Mouse (Mus musculus) embryonic stem cell, embryonic (primary cell): Measurements from ENCODE around the gene Hba-a1.
"Not testable (repeated sequence)": the region's sequence is repeated elsewhere in the genome, so short reads cannot be mapped to it uniquely, and the experiment has no call there.

Source experiments
- CTCF ChIA-PET, 4 experiments: fragments of 300-600 bp in 2 of 4; fragments of 350-600 bp in 2 of 4; sonication (Branson Sonifier 250); formaldehyde crosslinking; loops; one replicate each; lab custom pipeline; 2022; ENCODE audit warnings: inconsistent platforms in 2 of 4; lab: Charles Lee
- POLR2A ChIA-PET, 4 experiments: fragments of 300-600 bp in 2 of 4; fragments of 350-600 bp in 2 of 4; sonication (Branson Sonifier 250); formaldehyde crosslinking; loops; one replicate each; lab custom pipeline; 2022; ENCODE audit warnings: antibody characterized with exemption in 4 of 4, inconsistent platforms in 1 of 4; lab: Charles Lee

Hba-a1 gene

DNA sequence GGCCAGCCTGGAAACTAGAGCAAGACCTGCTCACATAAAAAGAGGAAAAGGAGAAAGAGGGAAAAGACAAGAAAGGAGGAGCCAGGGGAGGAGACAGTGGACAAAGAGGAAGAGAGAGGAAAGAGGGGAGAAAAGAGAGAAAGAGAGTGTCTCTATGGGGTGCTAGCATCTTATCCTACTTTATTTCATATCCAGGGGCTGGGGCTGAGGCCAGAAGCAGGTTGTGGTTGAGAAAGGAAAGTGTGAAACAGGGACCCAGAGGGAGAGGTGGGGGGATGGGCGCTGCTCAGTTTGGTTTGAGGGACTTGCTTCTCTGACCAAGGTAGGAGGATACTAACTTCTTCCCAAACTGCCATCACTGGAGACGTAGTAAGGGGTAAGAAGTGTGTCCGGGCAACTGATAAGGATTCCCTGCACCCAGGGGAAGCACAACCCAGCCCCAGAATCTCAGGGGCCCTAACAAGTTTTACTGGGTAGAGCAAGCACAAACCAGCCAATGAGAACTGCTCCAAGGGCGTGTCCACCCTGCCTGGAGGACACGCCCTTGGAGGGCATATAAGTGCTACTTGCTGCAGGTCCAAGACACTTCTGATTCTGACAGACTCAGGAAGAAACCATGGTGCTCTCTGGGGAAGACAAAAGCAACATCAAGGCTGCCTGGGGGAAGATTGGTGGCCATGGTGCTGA, at the start of gene Hba-a1:
Hba-a1 (plus strand) TSS at position 421 of the 687 bp plus-strand sequence.
- POLR2A ChIA-PET: not testable (repeated sequence)

DNA sequence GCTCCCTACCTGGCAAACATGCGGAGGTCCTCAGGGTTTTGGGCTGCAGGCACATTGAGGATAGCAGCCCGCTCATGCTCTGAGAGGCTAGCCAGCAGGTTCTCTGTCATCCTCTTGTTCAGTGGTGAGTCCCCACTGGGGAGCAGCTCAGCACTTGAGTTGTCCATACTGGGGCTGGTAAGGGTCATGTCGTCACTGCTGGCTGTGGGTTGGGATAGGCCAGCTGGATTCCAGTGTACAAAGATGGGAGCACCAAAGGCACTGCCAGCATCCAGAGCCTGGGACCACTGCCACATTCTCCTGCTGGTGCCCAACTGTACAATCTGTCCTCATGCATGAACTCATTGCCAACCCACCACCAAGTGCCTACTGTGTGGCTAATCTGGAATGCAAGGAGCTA, 49.4 kb upstream of the Hba-a1 start:
- CTCF ChIA-PET: interaction anchor here (1.1 to 1.6 kb wide), 6 partner anchors 13 to 87 kb away, joined by 3 to 4 read pairs (median 3); no protein-coding TSS in a partner anchor
- POLR2A ChIA-PET: interaction anchor here in 2 of 4 experiments (1.0 to 10.1 kb wide), 3 partner anchors 12 to 29 kb away, joined by 3 to 108 read pairs (median 11); partner anchors contain the start of genes Rhbdf1 (in 1 of the 2) and Snrnp25 (in 1 of the 2)

More for the DNA sequence above, at the start of gene Hba-a1:
- CTCF ChIA-PET: not testable (repeated sequence)

DNA sequence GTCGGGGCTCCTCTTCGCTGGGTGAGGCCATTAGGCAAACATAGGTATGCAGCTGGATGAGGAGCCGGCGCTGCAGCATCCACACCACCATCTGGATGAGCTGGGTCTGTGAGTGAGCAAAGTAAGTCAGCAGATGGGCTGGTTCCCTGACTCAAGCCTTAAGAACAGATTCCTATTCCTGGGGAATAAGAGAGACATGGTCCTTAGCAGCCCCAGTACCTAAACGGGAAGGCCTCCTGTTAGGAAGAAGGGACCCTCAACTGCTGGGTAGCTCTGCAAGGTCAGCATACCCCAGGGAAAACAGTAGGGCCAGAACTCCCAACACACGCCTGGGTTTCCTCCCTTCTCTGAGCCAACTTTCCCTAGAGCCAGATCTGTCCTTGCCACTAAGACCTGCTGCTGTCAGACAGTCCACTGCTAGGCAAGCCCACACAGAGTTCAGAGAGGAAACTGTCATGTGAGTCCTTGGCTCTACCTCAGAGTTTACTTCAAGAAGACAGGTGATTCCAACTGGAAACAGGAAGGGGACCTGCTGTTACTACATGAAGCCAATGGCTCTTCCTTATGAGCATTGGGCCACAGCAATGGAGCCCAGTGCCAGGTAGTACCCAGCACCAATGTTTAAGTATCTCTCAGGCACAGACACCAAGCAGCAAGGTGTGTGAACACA, 48.4 kb upstream of the Hba-a1 start:
- CTCF ChIA-PET: interaction anchor here in 3 of 4 experiments (0.5 to 1.6 kb wide), 9 partner anchors 11 to 86 kb away, joined by 3 to 4 read pairs (median 3); partner anchors contain the start of gene Hbq1b (in 1 of the 3)
- POLR2A ChIA-PET: interaction anchor here in 2 of 4 experiments (0.6 to 10.1 kb wide), 3 partner anchors 11 to 17 kb away, joined by 3 to 108 read pairs (median 5); partner anchors contain the start of gene Rhbdf1 (in 1 of the 2)

DNA sequence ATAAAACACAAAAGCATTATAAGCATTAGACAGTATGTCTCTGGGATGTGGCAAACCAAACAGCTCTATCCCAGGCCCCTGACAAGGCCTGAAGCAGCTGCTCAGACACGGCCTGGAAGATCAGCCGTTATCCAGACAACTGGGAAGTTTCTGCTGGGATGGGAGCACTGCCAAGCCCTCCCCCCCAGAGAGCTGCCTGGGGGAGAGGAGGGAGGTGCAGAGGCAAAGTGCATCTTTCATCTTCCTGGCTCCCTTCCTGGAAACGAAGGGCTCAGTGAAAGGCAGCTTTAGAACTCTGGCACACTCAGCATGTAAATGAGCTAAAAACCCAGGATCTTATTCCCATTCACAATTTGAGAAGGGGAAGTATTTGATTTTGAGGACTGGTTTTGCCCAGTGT, 47.7 kb upstream of the Hba-a1 start:
- CTCF ChIA-PET: interaction anchor here in 3 of 4 experiments (0.6 to 4.0 kb wide), 10 partner anchors 11 to 108 kb away, joined by 3 to 32 read pairs (median 4); partner anchors contain the start of gene Hbq1b (in 1 of the 3)
- POLR2A ChIA-PET: interaction anchor here in 2 of 4 experiments (0.7 to 10.1 kb wide), 4 partner anchors 11 to 16 kb away, joined by 3 to 108 read pairs (median 5); partner anchors contain the start of gene Rhbdf1 (in 1 of the 2)

DNA sequence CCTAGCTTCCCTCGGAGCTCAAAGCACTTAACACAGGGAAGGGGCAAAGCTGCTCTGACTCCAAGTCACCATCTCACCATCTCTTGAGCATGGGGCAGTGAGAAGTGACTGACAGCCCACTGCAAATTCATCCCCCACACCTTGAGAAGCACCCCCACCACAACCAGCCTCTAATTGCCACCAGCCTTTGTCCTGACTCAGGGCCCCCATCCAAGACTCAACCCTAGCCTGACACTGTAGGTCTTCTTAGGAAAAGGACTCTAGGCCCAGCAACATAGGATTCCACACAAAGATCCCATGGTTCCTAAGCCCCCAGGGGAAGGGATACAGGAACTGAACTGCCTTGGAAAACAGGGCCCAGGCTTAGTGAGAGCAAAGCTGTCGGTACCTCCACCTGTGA, 47.2 kb upstream of the Hba-a1 start:
- CTCF ChIA-PET: interaction anchor here (0.6 to 4.0 kb wide), 16 partner anchors 7 to 108 kb away, joined by 3 to 32 read pairs (median 6); partner anchors contain the start of gene Hbq1b (in 1 of the 4)
- POLR2A ChIA-PET: interaction anchor here in 2 of 4 experiments (0.7 to 10.1 kb wide), 5 partner anchors 10 to 31 kb away, joined by 3 to 108 read pairs (median 5); partner anchors contain the start of genes Rhbdf1 (in 1 of the 2) and Snrnp25 (in 1 of the 2)

DNA sequence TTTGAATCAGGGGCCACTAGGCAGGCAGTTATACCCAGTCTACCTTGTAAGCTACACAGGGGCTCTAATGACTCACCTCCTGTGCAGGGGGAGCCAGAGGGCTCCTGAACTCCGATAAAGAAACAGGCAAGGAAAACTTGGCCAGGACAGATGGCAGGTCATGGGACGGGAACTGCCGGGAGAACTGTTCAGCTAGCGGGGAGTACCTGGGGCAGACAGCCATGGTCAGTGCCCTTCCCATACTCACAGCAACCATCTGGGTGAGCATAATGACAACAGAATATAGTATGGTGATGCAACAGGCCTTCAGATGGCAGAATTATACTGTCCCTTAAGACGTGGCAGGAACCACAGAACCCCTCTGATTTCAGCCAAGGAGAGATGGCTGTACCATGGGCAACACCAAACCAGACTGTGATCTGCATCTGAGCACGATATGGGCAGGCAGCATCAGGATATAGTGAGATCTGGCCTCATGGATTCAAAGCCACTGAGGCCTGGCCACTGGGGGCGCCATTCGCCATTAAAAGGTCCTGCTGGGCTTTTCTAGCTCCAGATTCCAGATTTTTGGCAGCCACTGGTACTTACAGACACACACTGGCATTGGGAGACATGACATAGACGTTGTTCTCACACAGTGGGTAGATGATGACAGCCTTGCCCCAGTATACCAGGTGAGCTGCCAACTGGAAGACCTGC, 46.5 kb upstream of the Hba-a1 start:
- ChIA-PET POLR2A (interaction anchor here in 3 of 4 experiments (0.7 to 10.1 kb wide), 10 partner anchors 8 to 32 kb away, joined by 3 to 108 read pairs (median 4); partner anchors contain the start of genes Mpg (in 2 of the 3), Nprl3 (in 1 of the 3), Rhbdf1 (in 1 of the 3) and Snrnp25 (in 1 of the 3)), CTCF (interaction anchor here (0.5 to 4.0 kb wide), 40 partner anchors 8 to 316 kb away, joined by 3 to 36 read pairs (median 4); partner anchors contain the start of genes Hbq1a (in 1 of the 4), Hbq1b (in 1 of the 4), Rhbdf1 (in 1 of the 4) and Snrnp25 (in 1 of the 4))

GRCm38 (mm10) chr11:32237411-32237795, 45.9 kb upstream of the Hba-a1 start:
- ChIA-PET POLR2A (interaction anchor here in 3 of 4 experiments (0.7 to 10.1 kb wide), 9 partner anchors 9 to 32 kb away, joined by 3 to 108 read pairs (median 4); partner anchors contain the start of genes Mpg (in 2 of the 3), Nprl3 (in 1 of the 3), Rhbdf1 (in 1 of the 3) and Snrnp25 (in 1 of the 3)), CTCF (interaction anchor here (0.5 to 4.0 kb wide), 36 partner anchors 8 to 315 kb away, joined by 3 to 36 read pairs (median 4); partner anchors contain the start of genes Hbq1a (in 1 of the 4), Hbq1b (in 1 of the 4), Rhbdf1 (in 1 of the 4) and Snrnp25 (in 1 of the 4))

DNA sequence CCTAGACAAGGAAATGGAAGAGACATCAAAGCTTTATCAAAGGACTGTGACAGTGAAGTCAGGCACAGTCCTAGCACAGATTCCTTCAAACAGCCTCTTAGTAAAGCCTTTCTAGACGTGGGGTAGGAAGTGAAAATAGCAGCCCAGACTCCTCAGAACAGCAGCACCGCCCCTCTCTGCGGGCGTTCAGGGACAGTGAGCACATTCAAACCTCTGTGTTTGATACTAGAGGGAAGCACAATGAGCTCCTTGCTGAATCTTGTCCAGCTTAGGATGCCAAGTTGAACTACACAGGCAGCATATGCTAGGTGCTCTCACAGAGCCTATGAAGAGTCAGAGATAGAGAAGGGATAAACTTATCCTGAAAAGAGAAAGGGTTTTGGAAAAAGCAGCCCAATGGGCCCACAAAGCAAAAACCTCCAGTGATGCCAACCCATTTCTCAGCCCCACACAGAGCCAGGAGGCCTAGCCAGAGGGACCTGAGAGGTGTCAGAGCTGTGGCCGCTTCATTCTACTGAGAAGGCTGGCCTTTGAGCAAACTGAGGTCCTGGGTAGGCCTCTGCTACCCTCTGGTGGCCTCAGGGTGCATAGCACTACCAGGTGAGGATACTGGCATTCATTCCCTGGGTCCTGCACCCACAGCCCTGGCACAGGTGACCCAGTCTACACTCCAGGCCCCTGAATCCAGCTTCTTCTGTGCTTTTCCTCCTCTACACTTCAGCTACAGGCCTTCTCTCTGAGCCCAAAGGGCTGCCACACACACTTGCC, 45.0 kb upstream of the Hba-a1 start:
- ChIA-PET CTCF (interaction anchor here (0.5 to 4.0 kb wide), 29 partner anchors 8 to 87 kb away, joined by 3 to 36 read pairs (median 4); partner anchors contain the start of genes Hbq1b (in 2 of the 4), Snrnp25 (in 2 of the 4) and Rhbdf1 (in 1 of the 4)), POLR2A (interaction anchor here in 3 of 4 experiments (0.6 to 10.1 kb wide), 11 partner anchors 8 to 368 kb away, joined by 3 to 108 read pairs (median 4); partner anchors contain the start of genes Mpg (in 1 of the 3), Nprl3 (in 1 of the 3) and Rhbdf1 (in 1 of the 3))

DNA sequence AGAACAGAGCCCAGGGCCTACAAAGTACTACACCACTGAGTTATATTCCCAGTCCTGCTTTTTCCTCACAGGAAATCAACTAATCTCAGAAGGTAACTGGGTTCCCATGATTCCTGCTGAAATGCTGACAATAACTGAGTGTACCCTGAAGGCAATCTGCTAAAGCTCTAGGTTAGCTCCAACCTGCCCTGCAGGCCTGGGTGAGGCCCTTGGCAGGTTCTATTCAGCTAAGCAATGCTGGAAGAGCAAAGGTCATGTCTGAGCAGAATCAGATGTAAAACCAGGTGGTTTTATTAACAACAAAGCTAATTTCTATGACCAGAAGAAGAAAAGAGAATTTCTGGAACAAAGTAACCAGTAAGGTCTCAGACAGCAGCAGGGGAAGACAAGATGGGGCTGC, 41.9 kb upstream of the Hba-a1 start:
- CTCF ChIA-PET: interaction anchor here in 3 of 4 experiments (0.7 to 3.5 kb wide), 3 partner anchors 34 to 59 kb away, joined by 3 to 14 read pairs (median 4); no protein-coding TSS in a partner anchor
- POLR2A ChIA-PET: interaction anchor here in 2 of 4 experiments (1.1 to 1.9 kb wide), 4 partner anchors 12 to 27 kb away, joined by 3 to 4 read pairs (median 4); no protein-coding TSS in a partner anchor

GRCm38 (mm10) chr11:32242209-32242608, 41.1 kb upstream of the Hba-a1 start:
- CTCF ChIA-PET: interaction anchor here in 3 of 4 experiments (0.5 to 3.5 kb wide), 5 partner anchors 11 to 97 kb away, joined by 3 to 15 read pairs (median 5); no protein-coding TSS in a partner anchor
- POLR2A ChIA-PET: interaction anchor here in 2 of 4 experiments (0.7 to 1.3 kb wide), 4 partner anchors 12 to 273 kb away, joined by 3 to 4 read pairs (median 3); no protein-coding TSS in a partner anchor

- ChIA-PET POLR2A (interaction anchor here in 3 of 4 experiments (0.7 to 1.7 kb wide), 13 partner anchors 10 to 80 kb away, joined by 3 to 6 read pairs (median 3); partner anchors contain the start of genes Snrnp25 (in 2 of the 3), Mpg (in 1 of the 3) and Nprl3 (in 1 of the 3)), CTCF (interaction anchor here in 2 of 4 experiments (0.7 to 3.5 kb wide), 6 partner anchors 11 to 81 kb away, joined by 3 to 14 read pairs (median 4); no protein-coding TSS in a partner anchor)
Measured at GRCm38 (mm10) chr11:32243205-32243955, 39.9 kb upstream of the Hba-a1 start.

GRCm38 (mm10) chr11:32244064-32244463, 39.2 kb upstream of the Hba-a1 start:
- ChIA-PET POLR2A (interaction anchor here in 3 of 4 experiments (0.6 to 1.7 kb wide), 15 partner anchors 10 to 170 kb away, joined by 3 to 6 read pairs (median 3); partner anchors contain the start of genes Snrnp25 (in 2 of the 3), Il9r (in 1 of the 3) and Nprl3 (in 1 of the 3)), CTCF (interaction anchor here in 2 of 4 experiments (0.9 to 1.6 kb wide), 4 partner anchors 11 to 80 kb away, joined by 3 to 7 read pairs (median 4); no protein-coding TSS in a partner anchor)

GRCm38 (mm10) chr11:32244617-32245016, 38.7 kb upstream of the Hba-a1 start:
- CTCF ChIA-PET: interaction anchor here in 2 of 4 experiments (0.9 to 1.6 kb wide), 4 partner anchors 8 to 76 kb away, joined by 3 to 7 read pairs (median 4); no protein-coding TSS in a partner anchor

DNA sequence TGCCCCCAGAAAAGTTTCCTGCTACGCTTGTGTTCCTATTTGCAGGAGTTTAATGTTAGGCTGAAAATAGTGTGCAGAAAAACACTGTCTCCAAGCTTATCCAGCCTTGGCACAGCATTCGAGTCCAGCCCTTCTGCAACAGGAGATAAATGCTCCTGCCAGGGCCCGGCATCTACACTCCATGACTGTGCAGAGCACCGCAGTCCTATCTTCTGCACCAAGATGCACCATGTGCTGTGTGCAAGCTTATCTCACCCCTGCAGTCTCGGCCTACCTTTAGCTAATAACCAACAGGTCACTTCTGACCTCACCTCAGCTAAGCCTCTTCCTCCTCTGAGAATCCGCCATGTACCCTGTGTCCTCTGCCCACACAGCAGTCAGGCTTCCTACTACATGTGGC, 37.7 kb upstream of the Hba-a1 start:
- ChIA-PET POLR2A (interaction anchor here in 3 of 4 experiments (0.6 to 1.1 kb wide), 3 partner anchors 12 to 63 kb away, joined by 3 read pairs; no protein-coding TSS in a partner anchor), CTCF (interaction anchor here in 1 of 4 experiments (0.9 to 2.8 kb wide), 2 partner anchors 9 to 84 kb away, joined by 3 to 8 read pairs; no protein-coding TSS in a partner anchor)

More at GRCm38 (mm10) chr11:32244617-32245016, 38.7 kb upstream of the Hba-a1 start:
- POLR2A ChIA-PET: interaction anchor here in 3 of 4 experiments (0.6 to 1.7 kb wide), 8 partner anchors 12 to 171 kb away, joined by 3 to 6 read pairs (median 4); partner anchors contain the start of genes Il9r (in 1 of the 3) and Snrnp25 (in 1 of the 3)
